Mouse (Mus musculus) lung, embryonic 14.5 days (tissue): ENCODE data around the gene Ttc16. TPM values are rescaled to one million over a fixed set of nuclear protein-coding genes. Genes with fewer than 3 reads are reported as not detected.

ENCODE experiments used
- ATAC-seq: fragments of 200-750 bp; cut with Nextera tagmentation; 2 replicates; pipeline ENCODE4 v1.8.0; 2017; ENCODE audit warnings: mild to moderate bottlenecking, moderate TSS enrichment, moderate library complexity; ENCODE audit not compliant: insufficient read depth
- DNase-seq: peaks from one replicate; pipeline ENCODE4 v3.0.0-alpha.2; 2015
- H3K27ac ChIP-seq: fragments of 300-500 bp; sonication (generic); 2 replicates; pipeline ENCODE4 v1.5.1; 2014; ENCODE audit warnings: low read depth, mild to moderate bottlenecking, moderate library complexity
- H3K27me3 ChIP-seq: fragments of 300-500 bp; sonication (generic); 2 replicates; pipeline ENCODE4 v1.6.1; 2014; ENCODE audit warnings: low read length, control low read depth; ENCODE audit not compliant: insufficient read depth
- H3K36me3 ChIP-seq: fragments of 300-500 bp; sonication (generic); 2 replicates; pipeline ENCODE4 v1.6.1; 2014; ENCODE audit warnings: control low read depth; ENCODE audit not compliant: insufficient read depth
- H3K4me1 ChIP-seq: fragments of 300-500 bp; sonication (generic); 2 replicates; pipeline ENCODE4 v1.6.1; 2014; ENCODE audit warnings: antibody characterized with exemption, control low read depth; ENCODE audit not compliant: insufficient read depth
- H3K4me2 ChIP-seq: fragments of 300-500 bp; sonication (generic); 2 replicates; pipeline ENCODE4 v1.6.1; 2014; ENCODE audit warnings: mild to moderate bottlenecking
- H3K4me3 ChIP-seq: fragments of 300-500 bp; sonication (generic); 2 replicates; pipeline ENCODE4 v1.5.1; 2014; ENCODE audit warnings: low read depth, low read length
- H3K9ac ChIP-seq: fragments of 300-500 bp; sonication (generic); 2 replicates; pipeline ENCODE4 v1.6.1; 2014
- H3K9me3 ChIP-seq: fragments of 300-500 bp; sonication (generic); 2 replicates; pipeline ENCODE4 v1.6.1; 2016; ENCODE audit warnings: low read depth, low read length, control low read depth
- CTCF ChIP-seq: IDR thresholded peaks from 2 replicates; pipeline ENCODE4 v1.5.1; 2016; ENCODE audit warnings: antibody characterized with exemption, low read depth
- WGBS: fragments of 180-500 bp; shearing (Covaris S2); extraction: QIAGEN DNeasy Blood & Tissue Kit; methylation state at CpG from one replicate; pipeline ENCODE4 v1.1.7; 2014; 5-methylcytosine and 5-hydroxymethylcytosine counted together
- polyA plus RNA-seq: library from polyadenylated mRNA; unstranded; fragments of >200 nt; fragmentation: Nextera tagmentation; extraction: Ambion mirVana; gene quantifications from 2 replicates; pipeline ENCODE4 v1.2.1, GENCODE M21; 2014

Ttc16 gene
- polyA plus RNA-seq, 1 experiment from 2014 or later = 0.33 TPM

- Histone ChIP-seq H3K27ac (peak overlapping the region; percentile 37; the same call in 1 of the 2 replicates), H3K9ac (no peak overlapping the region), H3K36me3 (peaks cover 5% of the 10 kb centered on the region; the same call in 1 of the 2 replicates), H3K27me3 (no peaks in the 10 kb centered on the region), H3K4me1 (peaks cover 9% of the 10 kb centered on the region; the same call in 1 of the 2 replicates), H3K4me3 (no peak overlapping the region), H3K4me2 (no peak overlapping the region), H3K9me3 (no peaks in the 10 kb centered on the region)
- WGBS = 52% methylated on average over 11 of the region's 11 CpGs
- peak; percentile 71 for DNase-seq
- peak; percentile 58; the same call in 1 of the 2 replicates for ATAC-seq
- TF ChIP-seq CTCF = peak; percentile 67
Measured at GRCm38 (mm10) chr2:32821041-32821802, 45.8 kb upstream of the Ttc16 start.

DNA sequence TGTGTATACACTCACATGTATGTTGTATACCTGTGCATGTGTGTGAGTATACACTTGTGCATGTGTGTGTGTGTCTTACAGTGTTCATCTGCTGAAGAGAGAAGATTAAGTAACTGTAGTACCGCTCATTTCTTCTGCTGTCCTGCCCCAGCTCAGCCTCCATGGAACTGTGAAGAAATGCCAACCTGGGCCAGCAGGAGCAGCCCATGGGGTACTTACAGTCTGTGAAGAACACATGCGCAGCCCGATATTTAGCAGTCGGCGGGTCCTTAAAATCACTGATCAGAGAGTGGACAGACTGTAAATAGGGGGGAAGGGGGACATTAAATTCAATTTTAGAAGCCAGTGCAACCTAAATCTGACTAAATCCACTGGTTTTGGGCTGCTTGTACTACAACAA lies 42.8 kb upstream of the Ttc16 start:
- no peaks in the 10 kb centered on the region for H3K27me3 ChIP-seq
- no peak overlapping the region for H3K9ac ChIP-seq
- no peaks in the 10 kb centered on the region for H3K9me3 ChIP-seq
- DNase-seq (no peak), ATAC-seq (no peak)
- H3K4me2 ChIP-seq = no peak overlapping the region
- no peak for TF ChIP-seq CTCF
- H3K36me3 ChIP-seq = peaks cover 17% of the 10 kb centered on the region
- WGBS = 82% methylated on average over 5 of the region's 5 CpGs
- 0 out of 2 replicates have a peak, but pooled peaks cover 3% of the 10 kb centered on the region for H3K4me1 ChIP-seq
- no peak overlapping the region for H3K4me3 ChIP-seq
- H3K27ac ChIP-seq = no peak overlapping the region

GRCm38 (mm10) chr2:32817589-32817988 lies 42.2 kb upstream of the Ttc16 start:
- no peaks in the 10 kb centered on the region for H3K9me3 ChIP-seq
- no peak for ATAC-seq
- no peak overlapping the region for H3K9ac ChIP-seq
- 76% methylated on average over 7 of the region's 7 CpGs for WGBS
- 0 out of 2 replicates have a peak, but pooled peaks cover 3% of the 10 kb centered on the region for H3K4me1 ChIP-seq
- H3K27ac ChIP-seq = peak overlapping the region; percentile 58; the same call in 1 of the 2 replicates
- H3K4me3 ChIP-seq = no peak overlapping the region
- H3K4me2 ChIP-seq = no peak overlapping the region
- no peak for DNase-seq
- TF ChIP-seq CTCF = no peak
- peaks cover 21% of the 10 kb centered on the region for H3K36me3 ChIP-seq
- H3K27me3 ChIP-seq = no peaks in the 10 kb centered on the region

- Histone ChIP-seq H3K4me2 (peak overlapping the region; percentile 2; the same call in 1 of the 2 replicates), H3K36me3 (peaks cover 21% of the 10 kb centered on the region), H3K4me1 (0 out of 2 replicates have a peak, but pooled peaks cover 3% of the 10 kb centered on the region), H3K9me3 (no peaks in the 10 kb centered on the region), H3K9ac (no peak overlapping the region), H3K4me3 (no peak overlapping the region), H3K27me3 (no peaks in the 10 kb centered on the region), H3K27ac (peak overlapping the region; percentile 58; the same call in 1 of the 2 replicates)
- ATAC-seq (0 out of 2 replicates have a peak, but pooled peaks have one; percentile 38), DNase-seq (peak; percentile 60)
- no peak for TF ChIP-seq CTCF
- WGBS = 32% methylated on average over 17 of the region's 17 CpGs
Measured at GRCm38 (mm10) chr2:32816946-32817581, 41.6 kb upstream of the Ttc16 start.

- 87% methylated on average over 2 of the region's 2 CpGs for WGBS
Measured at GRCm38 (mm10) chr2:32816497-32816896, 41.1 kb upstream of the Ttc16 start.

DNA sequence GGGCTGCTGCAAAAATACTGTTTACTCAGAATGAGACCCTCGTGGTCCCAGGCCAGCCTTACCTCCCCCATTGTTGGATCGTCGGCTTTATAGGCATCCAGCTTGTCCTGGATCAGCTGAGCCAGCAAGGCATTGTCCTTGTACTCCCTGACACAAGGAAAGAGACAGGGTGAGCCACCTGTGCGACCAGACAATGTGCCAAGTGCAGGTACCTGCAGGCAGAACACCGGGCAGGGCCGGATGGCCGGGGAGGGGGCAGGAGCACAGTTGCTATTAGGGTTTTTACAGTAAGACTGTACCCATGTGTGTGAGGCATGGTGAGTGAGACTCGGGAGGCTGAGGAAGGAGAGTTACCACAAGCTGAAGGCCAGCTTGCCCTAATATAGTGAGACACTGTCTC lies 36.5 kb upstream of the Ttc16 start:
- 69% methylated on average over 8 of the region's 8 CpGs for WGBS

More at GRCm38 (mm10) chr2:32816497-32816896, 41.1 kb upstream of the Ttc16 start:
- DNase-seq (no peak), ATAC-seq (no peak)
- Histone ChIP-seq H3K9me3 (no peaks in the 10 kb centered on the region), H3K27ac (no peak overlapping the region), H3K4me2 (no peak overlapping the region), H3K9ac (no peak overlapping the region), H3K4me3 (no peak overlapping the region), H3K27me3 (no peaks in the 10 kb centered on the region), H3K36me3 (peaks cover 21% of the 10 kb centered on the region), H3K4me1 (0 out of 2 replicates have a peak, but pooled peaks cover 3% of the 10 kb centered on the region)
- no peak for TF ChIP-seq CTCF

More for the DNA sequence above, 36.5 kb upstream of the Ttc16 start:
- Histone ChIP-seq H3K27ac (no peak overlapping the region), H3K4me2 (no peak overlapping the region), H3K4me1 (0 out of 2 replicates have a peak, but pooled peaks cover 2% of the 10 kb centered on the region), H3K9ac (no peak overlapping the region), H3K9me3 (no peaks in the 10 kb centered on the region), H3K27me3 (no peaks in the 10 kb centered on the region), H3K36me3 (peaks cover 38% of the 10 kb centered on the region), H3K4me3 (no peak overlapping the region)
- TF ChIP-seq CTCF = no peak
- ATAC-seq = no peak
- no peak for DNase-seq
